Mouse (Mus musculus): ENCODE data around the gene Noxa1. TPM values are rescaled to one million over a fixed set of nuclear protein-coding genes. Genes with fewer than 3 reads are reported as not detected.

Gene Noxa1
- total and polyA plus RNA-seq, 3 experiments = 5.0 to 6.4 (median 6.3) TPM

DNA sequence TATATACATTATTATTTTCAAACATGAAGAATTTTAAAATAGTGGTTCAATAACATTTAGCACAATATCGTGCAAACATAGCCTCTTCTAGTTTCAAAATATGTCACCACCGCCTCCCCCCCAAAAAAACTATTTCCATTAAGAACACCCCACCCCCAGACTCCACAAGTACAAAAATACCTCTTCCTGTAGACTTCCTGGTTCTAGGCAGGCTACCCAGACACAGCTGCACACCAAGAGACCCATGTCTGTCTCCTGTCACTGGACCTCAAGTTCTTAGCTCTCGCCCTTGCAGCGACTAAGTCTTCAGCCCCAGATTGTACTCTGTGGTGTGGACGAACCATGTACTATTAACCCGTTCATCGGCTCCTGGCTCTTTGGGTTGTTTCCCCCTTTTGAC is 26.0 kb upstream of the Noxa1 start (continued):
- no peak for TF ChIP-seq MAZ (IDR thresholded peaks at IDR 0.05; ENCODE audit: low read depth, low read length)
- TF ChIP-seq MYC (IDR thresholded peaks at IDR 0.05; ENCODE audit: low read depth, low read length) = no peak
- TF ChIP-seq IRF4 (IDR thresholded peaks at IDR 0.05; ENCODE audit: low read depth, low read length) = peak; percentile 85
- peak; percentile 55 for TF ChIP-seq ZNF384 (IDR thresholded peaks at IDR 0.05; ENCODE audit: low read depth, low read length)
- no peak for TF ChIP-seq PAX5 (IDR thresholded peaks at IDR 0.05; ENCODE audit: low read length)
- peak; percentile 86 for TF ChIP-seq MEF2A (IDR thresholded peaks at IDR 0.05; ENCODE audit: borderline replicate concordance, low read depth, low read length)
- TF ChIP-seq UBTF (IDR thresholded peaks at IDR 0.05; ENCODE audit: low read depth, low read length) = no peak
- TF ChIP-seq MXI1 (IDR thresholded peaks at IDR 0.05; ENCODE audit: low read depth, low read length) = no peak
- TF ChIP-seq USF1 (IDR thresholded peaks at IDR 0.05; ENCODE audit: low read depth, low read length) = no peak
- TF ChIP-seq ETS1 (conservative IDR thresholded peaks at IDR 0.05; ENCODE audit: low read depth, low read length) = peak; percentile 34
- TF ChIP-seq GABPA (IDR thresholded peaks at IDR 0.05; ENCODE audit: insufficient replicate concordance, low read depth, low read length) = no peak
- no peak for TF ChIP-seq HCFC1 (IDR thresholded peaks at IDR 0.05; ENCODE audit: low read depth, low read length)

DNA sequence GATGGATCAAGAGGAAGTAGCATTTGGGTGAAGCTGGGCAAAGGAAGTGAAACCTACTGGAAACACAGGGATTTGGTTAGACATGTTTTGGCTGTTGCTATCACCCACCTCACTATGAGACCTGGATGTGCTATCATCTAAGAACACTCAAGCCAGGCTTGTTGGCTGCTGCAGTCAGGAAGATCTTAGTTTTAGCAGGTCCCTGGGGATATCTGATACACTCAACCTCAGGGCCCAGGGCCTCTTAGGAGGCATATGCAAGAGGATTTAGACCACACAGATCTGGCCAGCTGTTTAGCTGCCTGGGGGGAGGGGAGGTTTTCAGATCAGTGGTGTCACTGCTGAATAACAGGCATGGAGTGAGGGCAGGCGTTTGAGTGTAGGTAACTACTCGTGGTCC is 20.5 kb upstream of the Noxa1 start:
- H3K4me3 ChIP-seq (replicated peaks in 1 of 3; ENCODE audit: low read depth in 2 of 3, low read length in 2 of 3, poor library complexity in 1 of 3) = no peak overlapping the region
- no peaks in the 10 kb centered on the region for H3K9me3 ChIP-seq (replicated peaks; ENCODE audit: low read length)
- peak overlapping the region; percentile 22 for H3K27ac ChIP-seq (ENCODE audit: insufficient read depth, low read depth)
- H3K4me2 ChIP-seq (ENCODE audit: insufficient read depth, low read depth, poor library complexity, severe bottlenecking) = no peak overlapping the region
- no peaks in the 10 kb centered on the region for H3K27me3 ChIP-seq (replicated peaks)
- H3K36me3 ChIP-seq (replicated peaks in 1 of 2; ENCODE audit: control insufficient read depth in 1 of 2, insufficient read depth in 1 of 2, low read length in 1 of 2) = no peaks in the 10 kb centered on the region
- peaks cover 16 to 41% of the 10 kb centered on the region in 2 experiments for H3K4me1 ChIP-seq (ENCODE audit: control insufficient read depth in 1 of 2, insufficient read depth in 2 of 2)
- dilution Hi-C loops (cut with MboI; ENCODE audit: extremely low pct_ligation_motif_present, extremely low pct_unique_long_range_greater_than_20kb, low sequenced_read_pairs) = no loop called here
- in situ Hi-C loops (cut with MboI; ENCODE audit: low pct_ligation_motif_present, low pct_unique_long_range_greater_than_20kb, low sequenced_read_pairs) = no loop called here
- H3K9ac ChIP-seq (ENCODE audit: insufficient read depth, low read depth) = no peak overlapping the region
- H3K79me2 ChIP-seq (replicated peaks; ENCODE audit: control insufficient read depth, extremely low read depth, insufficient read depth, poor library complexity, severe bottlenecking) = no peaks in the 10 kb centered on the region
- DNase-seq (ENCODE audit: extremely low read depth) = peak; percentile 89
- TF ChIP-seq JUN (IDR thresholded peaks at IDR 0.05; ENCODE audit: insufficient read depth, low read depth, low read length) (0 out of 2 replicates have a peak, but pooled peaks have one; percentile 5), MYC (IDR thresholded peaks at IDR 0.05; ENCODE audit: low read depth, low read length) (0 out of 2 replicates have a peak, but pooled peaks have one; percentile 64), MEF2A (IDR thresholded peaks at IDR 0.05; ENCODE audit: borderline replicate concordance, low read depth, low read length) (no peak; the same call in 1 of the 2 replicates), ELF1 (IDR thresholded peaks at IDR 0.05; ENCODE audit: low read depth, low read length) (0 out of 2 replicates have a peak, but pooled peaks have one; percentile 27), JUND (conservative IDR thresholded peaks at IDR 0.05; ENCODE audit: low read depth, low read length) (peak; percentile 28; the same call in 1 of the 2 replicates), IRF4 (IDR thresholded peaks at IDR 0.05; ENCODE audit: low read depth, low read length) (peak; percentile 59; the same call in 1 of the 2 replicates), ETS1 (conservative IDR thresholded peaks at IDR 0.05; ENCODE audit: low read depth, low read length) (peak; percentile 74), ZKSCAN1 (IDR thresholded peaks at IDR 0.05; ENCODE audit: borderline replicate concordance, low read depth, low read length) (no peak), TCF12 (IDR thresholded peaks at IDR 0.05; ENCODE audit: low read depth, low read length) (peak; percentile 75; the same call in 1 of the 2 replicates), NRF1 (IDR thresholded peaks at IDR 0.05; ENCODE audit: low read depth, low read length) (no peak), KAT2A (IDR thresholded peaks at IDR 0.05; ENCODE audit: insufficient replicate concordance, low read length) (0 out of 2 replicates have a peak, but pooled peaks have one; percentile 66), CTCF (conservative IDR thresholded peaks at IDR 0.05 in 1 of 2, IDR thresholded peaks at IDR 0.05 in 1 of 2; ENCODE audit: low read depth in 2 of 2, low read length in 2 of 2) (no peak), CHD1 (IDR thresholded peaks at IDR 0.05; ENCODE audit: low read depth, low read length) (no peak), SIN3A (IDR thresholded peaks at IDR 0.05; ENCODE audit: low read length) (peak; percentile 49; the same call in 1 of the 2 replicates), RCOR1 (conservative IDR thresholded peaks at IDR 0.05; ENCODE audit: low read depth, low read length) (no peak), MAFK (IDR thresholded peaks at IDR 0.05; ENCODE audit: insufficient replicate concordance, low read length) (0 out of 2 replicates have a peak, but pooled peaks have one; percentile 14), ZC3H11A (IDR thresholded peaks at IDR 0.05; ENCODE audit: low read depth, low read length) (no peak), EP300 (IDR thresholded peaks at IDR 0.05; ENCODE audit: low read length) (peak; percentile 63), CHD2 (IDR thresholded peaks at IDR 0.05; ENCODE audit: low read length) (peak; percentile 84), SMC3 (IDR thresholded peaks at IDR 0.05; ENCODE audit: low read depth, low read length) (peak; percentile 13), POLR2AphosphoS2 (IDR thresholded peaks at IDR 0.05; ENCODE audit: low read depth, low read length) (no peak), MAZ (IDR thresholded peaks at IDR 0.05; ENCODE audit: low read depth, low read length) (0 out of 2 replicates have a peak, but pooled peaks have one; percentile 56), RAD21 (IDR thresholded peaks at IDR 0.05; ENCODE audit: low read depth, low read length) (no peak; the same call in 1 of the 2 replicates), BHLHE40 (IDR thresholded peaks at IDR 0.05; ENCODE audit: low read depth, low read length) (peak; percentile 23)

Data from CH12.LX (cell line).